Mouse (Mus musculus): ENCODE data around the gene Actr10. TPM values are rescaled to one million over a fixed set of nuclear protein-coding genes. Genes with fewer than 3 reads are reported as not detected.

The Actr10 gene
- polyA plus RNA-seq (2014; fragmentation: Nextera tagmentation; extraction: Ambion mirVana), result 251 and 261 TPM in 2 replicates

DNA sequence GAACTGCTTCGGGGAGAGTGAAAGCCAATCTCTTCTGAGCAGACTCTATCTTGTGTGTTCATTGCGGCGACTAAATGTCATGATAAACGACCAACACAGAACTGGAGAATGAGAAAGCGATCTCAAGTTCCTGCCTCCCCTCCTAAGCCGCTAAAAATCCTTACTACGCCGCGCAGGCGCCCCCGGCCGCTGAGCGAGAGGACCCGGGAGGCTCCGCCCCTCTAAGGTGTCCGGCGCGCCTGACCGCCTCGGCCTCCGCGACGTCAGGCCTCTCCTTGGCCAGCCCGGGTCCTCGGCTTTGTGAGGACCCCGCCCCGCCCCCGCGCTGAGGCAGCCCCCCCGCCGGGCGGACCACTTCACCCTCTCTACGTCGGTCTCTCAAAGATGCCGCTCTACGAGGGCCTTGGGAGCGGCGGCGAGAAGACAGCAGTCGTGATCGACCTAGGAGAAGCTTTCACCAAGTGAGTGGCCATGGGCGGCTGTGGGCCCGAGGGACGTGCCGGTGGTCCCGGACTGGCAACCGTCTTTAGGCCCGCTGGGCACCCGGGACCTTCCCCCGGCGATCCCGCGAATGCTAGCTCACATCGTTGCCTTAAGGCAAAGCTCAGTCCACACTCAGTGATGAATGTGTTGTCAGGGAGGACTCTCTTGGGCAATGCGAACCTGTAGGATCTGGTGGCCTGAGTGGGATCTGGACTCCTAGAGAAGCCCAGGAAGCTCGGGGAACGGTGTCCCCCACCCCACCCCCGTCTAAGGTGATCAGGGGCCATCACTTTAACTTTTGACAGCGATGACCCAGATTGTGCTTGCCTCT is at the start of gene Actr10:
Gene Actr10, plus strand, starts transcription at position 287 of the 814 bp plus-strand sequence.
- peak; percentile 99 for DNase-seq (ENCODE audit: low spot score)
- Histone ChIP-seq H3K4me3 (ENCODE audit: low read depth, low read length) (peak within 1 kb of the TSS; percentile 83), H3K27me3 (ENCODE audit: control insufficient read depth, insufficient read depth, low read length) (no peaks in the 10 kb centered on the region), H3K9me3 (ENCODE audit: control insufficient read depth, low read length) (no peaks in the 10 kb centered on the region), H3K4me2 (ENCODE audit: low read depth, low read length, severe bottlenecking) (peak within 1 kb of the TSS; percentile 59), H3K36me3 (ENCODE audit: control insufficient read depth, insufficient read depth, low read length) (no peaks in the 10 kb centered on the region; the same call in 1 of the 2 replicates), H3K9ac (ENCODE audit: low read length) (peak within 1 kb of the TSS; percentile 86), H3K4me1 (replicated peaks; ENCODE audit: control insufficient read depth, insufficient read depth, low read length) (no peaks in the 10 kb centered on the region), H3K27ac (ENCODE audit: low read depth, low read length) (peak within 1 kb of the TSS; percentile 81)
- peak; percentile 98 for ATAC-seq (replicated peaks; ENCODE audit: low FRiP score)
- 1% methylated on average over 58 of the region's 59 CpGs for WGBS

DNA sequence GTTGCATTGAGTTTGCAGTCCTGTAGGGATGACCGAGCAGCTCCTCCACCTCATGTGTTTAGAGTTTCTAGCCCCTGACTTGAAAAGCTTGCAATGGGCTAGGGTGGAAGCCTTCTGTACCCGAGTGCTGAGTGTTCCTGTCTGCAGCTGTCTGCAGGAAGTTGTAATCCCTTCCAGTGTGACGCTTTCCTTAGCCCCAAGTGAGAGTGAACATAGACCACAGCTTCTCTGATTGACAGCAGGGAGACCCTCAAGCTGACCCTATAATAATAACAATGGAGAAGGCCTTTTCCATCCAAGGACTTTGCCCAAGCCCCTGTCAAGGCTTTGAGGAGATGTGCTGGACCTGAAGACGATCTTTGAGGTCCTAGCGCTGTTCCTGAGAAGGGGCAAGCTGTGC is 47.3 kb upstream of the Actr10 start:
- peak; percentile 30 for DNase-seq (ENCODE audit: low spot score)

DNA sequence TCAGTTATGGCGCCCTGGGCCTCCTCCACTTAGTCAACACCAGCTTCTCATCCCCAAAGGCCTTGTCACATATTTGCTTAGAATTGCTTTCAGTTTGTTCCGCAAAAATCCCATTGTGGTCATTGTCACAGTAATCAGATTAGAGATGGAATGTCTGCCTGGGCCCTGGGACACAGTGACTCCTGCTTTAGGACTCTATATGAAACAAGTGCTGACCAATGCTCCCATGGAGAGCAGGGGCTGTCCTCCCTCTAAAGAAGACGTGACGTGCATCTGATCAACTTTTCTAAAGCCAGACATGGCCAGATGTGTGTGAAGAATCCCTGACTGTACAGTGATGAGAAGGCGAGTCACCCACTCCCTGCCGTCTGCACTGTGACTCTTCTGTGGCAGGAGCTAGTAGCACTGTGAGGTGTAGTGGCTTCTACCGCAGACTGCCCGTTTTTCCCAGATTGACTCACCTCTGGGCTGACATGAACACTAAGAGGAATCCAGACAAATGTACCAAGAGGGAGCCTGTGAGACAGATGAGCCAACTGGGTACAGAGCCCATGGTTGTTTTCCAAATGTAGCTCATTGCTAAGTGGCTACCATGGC is 46.7 kb upstream of the Actr10 start:
- Histone ChIP-seq H3K27me3 (ENCODE audit: control insufficient read depth, insufficient read depth, low read length) (no peaks in the 10 kb centered on the region), H3K4me1 (replicated peaks; ENCODE audit: control insufficient read depth, insufficient read depth, low read length) (no peaks in the 10 kb centered on the region), H3K4me2 (ENCODE audit: low read depth, low read length, severe bottlenecking) (no peak overlapping the region), H3K4me3 (ENCODE audit: low read depth, low read length) (no peak overlapping the region), H3K9me3 (ENCODE audit: control insufficient read depth, low read length) (no peaks in the 10 kb centered on the region), H3K27ac (ENCODE audit: low read depth, low read length) (no peak overlapping the region), H3K36me3 (ENCODE audit: control insufficient read depth, insufficient read depth, low read length) (no peaks in the 10 kb centered on the region), H3K9ac (ENCODE audit: low read length) (no peak overlapping the region)
- WGBS, result 86% methylated on average over 8 of the region's 8 CpGs
- DNase-seq (ENCODE audit: low spot score) (peak; percentile 44), ATAC-seq (replicated peaks; ENCODE audit: low FRiP score) (no peak)

More for the DNA sequence above, 47.3 kb upstream of the Actr10 start:
- Histone ChIP-seq H3K4me3 (ENCODE audit: low read depth, low read length) (no peak overlapping the region), H3K9me3 (ENCODE audit: control insufficient read depth, low read length) (no peaks in the 10 kb centered on the region), H3K9ac (ENCODE audit: low read length) (no peak overlapping the region), H3K27me3 (ENCODE audit: control insufficient read depth, insufficient read depth, low read length) (no peaks in the 10 kb centered on the region), H3K4me1 (replicated peaks; ENCODE audit: control insufficient read depth, insufficient read depth, low read length) (no peaks in the 10 kb centered on the region), H3K36me3 (ENCODE audit: control insufficient read depth, insufficient read depth, low read length) (no peaks in the 10 kb centered on the region), H3K4me2 (ENCODE audit: low read depth, low read length, severe bottlenecking) (no peak overlapping the region), H3K27ac (ENCODE audit: low read depth, low read length) (no peak overlapping the region)
- ATAC-seq (replicated peaks; ENCODE audit: low FRiP score), result no peak
- WGBS, result 71% methylated on average over 5 of the region's 5 CpGs

DNA sequence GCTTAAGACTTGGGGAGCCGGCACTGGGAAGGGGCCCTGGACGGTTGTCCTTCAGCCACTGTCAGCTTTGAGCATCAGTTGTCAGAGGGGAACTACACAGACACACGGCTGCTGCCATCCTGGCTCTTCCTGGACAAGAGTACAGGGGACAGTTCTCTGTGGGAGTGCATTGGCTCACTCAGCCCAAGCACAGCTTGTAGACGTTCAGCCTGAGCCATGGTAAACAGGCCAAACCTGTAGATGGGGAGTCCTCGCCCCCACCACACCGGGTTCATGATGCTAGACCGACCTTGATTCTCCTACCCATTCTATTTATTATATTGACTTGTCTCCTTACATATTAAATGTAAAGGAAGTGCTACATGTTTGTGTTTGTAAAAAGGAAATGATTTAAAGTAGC is 42.4 kb upstream of the Actr10 start:
- Histone ChIP-seq H3K4me2 (ENCODE audit: low read depth, low read length, severe bottlenecking) (no peak overlapping the region), H3K9me3 (ENCODE audit: control insufficient read depth, low read length) (no peaks in the 10 kb centered on the region), H3K4me1 (replicated peaks; ENCODE audit: control insufficient read depth, insufficient read depth, low read length) (no peaks in the 10 kb centered on the region), H3K9ac (ENCODE audit: low read length) (no peak overlapping the region), H3K27me3 (ENCODE audit: control insufficient read depth, insufficient read depth, low read length) (no peaks in the 10 kb centered on the region), H3K36me3 (ENCODE audit: control insufficient read depth, insufficient read depth, low read length) (no peaks in the 10 kb centered on the region), H3K27ac (ENCODE audit: low read depth, low read length) (no peak overlapping the region), H3K4me3 (ENCODE audit: low read depth, low read length) (no peak overlapping the region)
- DNase-seq (ENCODE audit: low spot score), result peak; percentile 41
- 92% methylated on average over 7 of the region's 7 CpGs for WGBS
- ATAC-seq (replicated peaks; ENCODE audit: low FRiP score), result no peak

DNA sequence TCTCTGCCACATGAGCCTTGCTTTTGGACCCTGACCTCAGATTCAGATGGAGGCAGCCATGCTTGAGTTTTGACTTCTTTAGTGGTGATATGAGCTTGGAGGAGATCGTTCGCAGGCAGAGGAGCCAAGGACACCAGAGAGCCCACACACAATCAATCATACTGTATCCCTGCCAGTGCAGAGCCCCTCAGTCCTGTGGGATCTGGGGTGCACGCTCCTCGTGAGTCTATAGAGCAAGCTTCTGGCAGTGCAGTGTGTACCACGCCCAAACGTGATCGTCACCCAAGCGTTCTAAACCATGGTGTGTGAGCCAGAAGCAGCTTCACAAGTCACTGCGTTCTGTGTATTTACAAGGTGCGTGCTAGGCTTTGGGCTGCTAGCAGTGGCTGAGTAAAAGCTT is 41.6 kb upstream of the Actr10 start:
- Histone ChIP-seq H3K4me2 (ENCODE audit: low read depth, low read length, severe bottlenecking) (no peak overlapping the region), H3K27ac (ENCODE audit: low read depth, low read length) (no peak overlapping the region), H3K4me1 (replicated peaks; ENCODE audit: control insufficient read depth, insufficient read depth, low read length) (no peaks in the 10 kb centered on the region), H3K27me3 (ENCODE audit: control insufficient read depth, insufficient read depth, low read length) (no peaks in the 10 kb centered on the region), H3K4me3 (ENCODE audit: low read depth, low read length) (no peak overlapping the region), H3K9ac (ENCODE audit: low read length) (no peak overlapping the region), H3K36me3 (ENCODE audit: control insufficient read depth, insufficient read depth, low read length) (no peaks in the 10 kb centered on the region), H3K9me3 (ENCODE audit: control insufficient read depth, low read length) (no peaks in the 10 kb centered on the region)
- ATAC-seq (replicated peaks; ENCODE audit: low FRiP score) (no peak), DNase-seq (ENCODE audit: low spot score) (no peak)
- 92% methylated on average over 10 of the region's 10 CpGs for WGBS

DNA sequence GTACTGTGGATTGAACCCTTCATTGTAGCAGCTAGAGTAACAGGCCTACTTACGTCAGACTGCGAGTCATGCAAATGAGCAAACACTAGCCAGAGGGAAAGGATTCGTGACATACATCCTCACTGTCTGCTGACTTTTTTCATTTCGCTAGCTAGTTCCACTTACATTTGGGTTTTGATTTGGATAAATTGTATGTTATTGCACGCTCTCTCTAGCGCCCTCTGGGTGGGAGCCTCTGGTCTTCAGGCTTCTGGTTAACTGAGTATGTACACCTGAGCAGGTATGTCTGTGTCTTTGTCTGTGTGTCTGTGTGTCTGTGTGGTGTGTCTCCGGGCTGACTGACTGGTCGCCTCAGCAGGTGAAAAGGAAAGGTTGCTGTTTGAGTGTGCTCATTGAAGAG is 40.2 kb upstream of the Actr10 start:
- H3K36me3 ChIP-seq (ENCODE audit: control insufficient read depth, insufficient read depth, low read length), result no peaks in the 10 kb centered on the region
- 78% methylated on average over 8 of the region's 8 CpGs for WGBS
- ATAC-seq (replicated peaks; ENCODE audit: low FRiP score) (no peak), DNase-seq (ENCODE audit: low spot score) (no peak)
- H3K27ac ChIP-seq (ENCODE audit: low read depth, low read length), result no peak overlapping the region
- H3K9ac ChIP-seq (ENCODE audit: low read length), result no peak overlapping the region
- no peaks in the 10 kb centered on the region for H3K4me1 ChIP-seq (replicated peaks; ENCODE audit: control insufficient read depth, insufficient read depth, low read length)
- H3K27me3 ChIP-seq (ENCODE audit: control insufficient read depth, insufficient read depth, low read length), result no peaks in the 10 kb centered on the region
- H3K4me3 ChIP-seq (ENCODE audit: low read depth, low read length), result no peak overlapping the region
- H3K4me2 ChIP-seq (ENCODE audit: low read depth, low read length, severe bottlenecking), result no peak overlapping the region
- no peaks in the 10 kb centered on the region for H3K9me3 ChIP-seq (ENCODE audit: control insufficient read depth, low read length)

DNA sequence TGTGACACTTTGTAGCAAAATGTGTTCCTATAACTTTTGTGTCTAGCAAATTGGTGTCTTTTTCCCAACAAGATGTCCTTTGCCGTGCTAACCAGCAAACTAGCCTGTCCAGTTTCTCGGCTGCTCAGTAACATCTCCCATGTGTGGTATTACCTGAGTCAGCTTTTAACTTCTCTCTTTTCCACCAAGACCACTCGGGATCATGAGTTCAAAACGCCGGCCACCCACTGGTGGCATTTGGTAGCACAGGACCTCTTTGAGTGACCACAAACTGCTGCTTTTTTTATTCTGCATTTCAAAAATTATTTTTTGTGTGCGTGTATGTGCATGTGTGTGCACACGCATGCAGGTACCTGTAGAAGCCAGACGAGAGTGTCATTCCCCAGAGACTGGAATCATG is 39.2 kb upstream of the Actr10 start:
- DNase-seq (ENCODE audit: low spot score) (peak; percentile 52), ATAC-seq (replicated peaks; ENCODE audit: low FRiP score) (no peak)
- H3K27ac ChIP-seq (ENCODE audit: low read depth, low read length), result no peak overlapping the region
- H3K4me3 ChIP-seq (ENCODE audit: low read depth, low read length), result no peak overlapping the region
- WGBS, result 84% methylated on average over 8 of the region's 8 CpGs
- no peak overlapping the region for H3K4me2 ChIP-seq (ENCODE audit: low read depth, low read length, severe bottlenecking)
- no peaks in the 10 kb centered on the region for H3K27me3 ChIP-seq (ENCODE audit: control insufficient read depth, insufficient read depth, low read length)
- H3K4me1 ChIP-seq (replicated peaks; ENCODE audit: control insufficient read depth, insufficient read depth, low read length), result no peaks in the 10 kb centered on the region
- no peak overlapping the region for H3K9ac ChIP-seq (ENCODE audit: low read length)
- no peaks in the 10 kb centered on the region for H3K9me3 ChIP-seq (ENCODE audit: control insufficient read depth, low read length)
- H3K36me3 ChIP-seq (ENCODE audit: control insufficient read depth, insufficient read depth, low read length), result no peaks in the 10 kb centered on the region

- Histone ChIP-seq H3K9ac (ENCODE audit: low read length) (no peak overlapping the region), H3K36me3 (ENCODE audit: control insufficient read depth, insufficient read depth, low read length) (no peaks in the 10 kb centered on the region), H3K4me1 (replicated peaks; ENCODE audit: control insufficient read depth, insufficient read depth, low read length) (no peaks in the 10 kb centered on the region), H3K4me2 (ENCODE audit: low read depth, low read length, severe bottlenecking) (no peak overlapping the region), H3K27me3 (ENCODE audit: control insufficient read depth, insufficient read depth, low read length) (no peaks in the 10 kb centered on the region), H3K9me3 (ENCODE audit: control insufficient read depth, low read length) (no peaks in the 10 kb centered on the region), H3K27ac (ENCODE audit: low read depth, low read length) (no peak overlapping the region), H3K4me3 (ENCODE audit: low read depth, low read length) (no peak overlapping the region)
- DNase-seq (ENCODE audit: low spot score) (no peak), ATAC-seq (replicated peaks; ENCODE audit: low FRiP score) (no peak)
- 92% methylated on average over 10 of the region's 10 CpGs for WGBS
Observed at GRCm38 (mm10) chr12:70904471-70904870, 33.2 kb upstream of the Actr10 start.

All from forebrain, embryonic 11.5 days (tissue).